Mouse (Mus musculus) left cerebral cortex, postnatal 10 days (tissue): ENCODE data around the gene Fgf6. TPM values are rescaled to one million over a fixed set of nuclear protein-coding genes. Genes with fewer than 3 reads are reported as not detected.

Experiments used
- DNase-seq, 2 experiments: peaks; one replicate each; pipeline ENCODE4 v3.0.0; 2021 to 2022; ENCODE audit warnings: low spot score in 2 of 2, mixed read lengths in 1 of 2; ENCODE audit errors: extremely low spot score in 1 of 2
- intact Hi-C: fragments of 180-260 bp; cut with DNase I; formaldehyde crosslinking; loops from one replicate; pipeline ENCODE4 v1.15.1; 2025
- total RNA-seq, 2 experiments: library from RNA; stranded (reverse); gene quantifications; 2 replicates each; pipeline ENCODE4 v1.2.3; 2021

Gene Fgf6
- total RNA-seq, result not detected

GRCm38 (mm10) chr6:127014906-127015770 lies at the start of gene Fgf6:
TSS of gene Fgf6 (plus strand) at chr6:127015586.
- intact Hi-C loops, result no loop called here
- DNase-seq, result no peak

- intact Hi-C loops, result no loop called here
- DNase-seq, result no peak
Measured at GRCm38 (mm10) chr6:126966241-126967026, 49.0 kb upstream of the Fgf6 start.

GRCm38 (mm10) chr6:126981539-126982234 lies 33.7 kb upstream of the Fgf6 start:
- no peak for DNase-seq
- intact Hi-C loops, result no loop called here

- intact Hi-C loops, result no loop called here
- DNase-seq, result peak in 1 of 2 experiments; percentile 5
Measured at GRCm38 (mm10) chr6:126993676-126994075, 21.7 kb upstream of the Fgf6 start.

- no peak for DNase-seq
- intact Hi-C loops, result no loop called here
Measured at GRCm38 (mm10) chr6:126995494-126995893, 19.9 kb upstream of the Fgf6 start.

- DNase-seq, result no peak
- intact Hi-C loops, result no loop called here
Measured at GRCm38 (mm10) chr6:126996399-126996798, 19.0 kb upstream of the Fgf6 start.

GRCm38 (mm10) chr6:127005646-127006045 lies 9.7 kb upstream of the Fgf6 start:
- intact Hi-C loops, result no loop called here
- no peak for DNase-seq

GRCm38 (mm10) chr6:127006551-127006950 lies 8.8 kb upstream of the Fgf6 start:
- no peak for DNase-seq
- intact Hi-C loops, result no loop called here

GRCm38 (mm10) chr6:127010021-127010420 lies 5.4 kb upstream of the Fgf6 start:
- intact Hi-C loops, result no loop called here
- no peak for DNase-seq

- DNase-seq, result no peak
- intact Hi-C loops, result no loop called here
Measured at GRCm38 (mm10) chr6:127011947-127012535, 3.3 kb upstream of the Fgf6 start.

GRCm38 (mm10) chr6:127019254-127019653 lies 3.9 kb downstream of the Fgf6 start:
- intact Hi-C loops, result no loop called here
- no peak for DNase-seq

GRCm38 (mm10) chr6:127020431-127020830 lies 5.0 kb downstream of the Fgf6 start:
- no peak for DNase-seq
- intact Hi-C loops, result no loop called here

- DNase-seq, result no peak
- intact Hi-C loops, result no loop called here
Measured at GRCm38 (mm10) chr6:127024836-127025235, 9.4 kb downstream of the Fgf6 start.

- intact Hi-C loops, result no loop called here
- DNase-seq, result no peak
Measured at GRCm38 (mm10) chr6:127034760-127035159, 19.4 kb downstream of the Fgf6 start.

GRCm38 (mm10) chr6:127044909-127045308 lies 29.5 kb downstream of the Fgf6 start:
- peak in 1 of 2 experiments; percentile 28 for DNase-seq
- intact Hi-C loops, result no loop called here

GRCm38 (mm10) chr6:127050847-127051246 lies 35.5 kb downstream of the Fgf6 start:
- no peak for DNase-seq
- intact Hi-C loops, result no loop called here

GRCm38 (mm10) chr6:127056990-127057588 lies 41.7 kb downstream of the Fgf6 start:
- DNase-seq, result no peak
- intact Hi-C loops, result no loop called here

GRCm38 (mm10) chr6:127059975-127060374 lies 44.6 kb downstream of the Fgf6 start:
- intact Hi-C loops, result no loop called here
- DNase-seq, result no peak

GRCm38 (mm10) chr6:127063915-127064314 lies 48.5 kb downstream of the Fgf6 start:
- DNase-seq, result no peak
- intact Hi-C loops, result no loop called here
